Mouse (Mus musculus) MN1 (cell line): ENCODE data around the gene Htatsf1.

ENCODE experiments used
- DNase-seq: peaks from one replicate; pipeline ENCODE4 v3.0.0-alpha.2; 2016; ENCODE audit warnings: low spot score

Gene Htatsf1

GRCm38 (mm10) chrX:57053174-57053992 is at the start of gene Htatsf1:
Gene Htatsf1 (plus strand): TSS chrX:57053583.
- DNase-seq, result peak; percentile 75

GRCm38 (mm10) chrX:57012891-57013290 is 40.5 kb upstream of the Htatsf1 start:
- DNase-seq, result no peak

DNA sequence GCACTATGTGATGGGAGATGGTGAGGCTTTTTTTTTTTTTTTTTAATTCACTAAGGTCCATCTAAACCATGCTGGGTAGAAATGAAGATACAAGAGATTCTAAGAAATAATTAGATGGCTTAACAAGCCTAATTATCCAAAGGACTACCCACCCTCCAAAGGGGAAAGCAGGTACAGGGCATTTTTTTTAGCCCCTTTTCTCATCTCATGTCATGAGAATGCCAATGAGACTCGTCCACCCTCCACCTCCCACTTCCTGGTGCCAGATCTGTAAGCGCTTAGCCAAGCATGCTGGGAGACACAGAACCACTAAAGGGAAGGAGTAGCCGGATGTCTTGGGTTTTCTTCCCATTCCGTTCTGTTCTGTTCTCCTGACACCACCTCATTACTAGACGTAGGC is 10.6 kb upstream of the Htatsf1 start, which contains the start of gene Brs3:
Gene Brs3, plus strand, starts transcription at position 301 of the 400 bp plus-strand sequence.
- no peak for DNase-seq

- no peak for DNase-seq
Observed at GRCm38 (mm10) chrX:57043869-57044268, 9.5 kb upstream of the Htatsf1 start.

DNA sequence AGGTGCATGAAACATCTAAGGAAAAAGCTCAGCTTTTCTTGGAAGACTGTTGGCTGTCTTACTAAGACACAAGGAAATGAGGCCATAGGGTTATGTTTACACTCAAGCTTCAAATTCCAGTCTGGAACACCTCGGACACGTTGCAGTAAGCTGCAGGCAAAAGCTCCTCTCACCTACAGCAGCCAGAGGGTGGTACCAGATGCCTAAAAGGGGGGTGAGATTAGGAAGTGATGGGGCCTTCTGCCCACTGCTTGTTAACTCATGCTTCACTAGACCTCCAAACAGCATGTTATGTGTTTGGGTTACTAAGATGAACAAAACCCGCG is 572 bp upstream of the Htatsf1 start:
- peak; percentile 5 for DNase-seq

DNA sequence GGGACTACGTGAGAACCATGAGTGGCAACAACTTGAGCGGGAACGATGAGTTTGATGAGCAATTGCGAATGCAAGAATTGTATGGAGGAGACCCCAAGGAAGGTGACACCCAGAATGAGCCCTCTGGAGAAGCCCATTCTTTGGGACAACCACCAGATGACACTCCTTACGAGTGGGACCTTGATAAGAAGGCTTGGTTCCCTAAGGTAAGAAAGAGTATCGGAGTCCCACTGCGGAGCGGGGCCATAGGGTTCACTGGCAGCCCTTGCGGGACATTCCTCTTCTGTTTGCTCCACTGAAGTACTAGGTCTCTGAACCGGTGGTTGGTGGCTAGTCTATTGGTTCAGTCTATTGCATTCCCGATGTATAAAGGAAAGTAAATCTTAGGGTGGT is 606 bp downstream of the Htatsf1 start:
- DNase-seq, result no peak

DNA sequence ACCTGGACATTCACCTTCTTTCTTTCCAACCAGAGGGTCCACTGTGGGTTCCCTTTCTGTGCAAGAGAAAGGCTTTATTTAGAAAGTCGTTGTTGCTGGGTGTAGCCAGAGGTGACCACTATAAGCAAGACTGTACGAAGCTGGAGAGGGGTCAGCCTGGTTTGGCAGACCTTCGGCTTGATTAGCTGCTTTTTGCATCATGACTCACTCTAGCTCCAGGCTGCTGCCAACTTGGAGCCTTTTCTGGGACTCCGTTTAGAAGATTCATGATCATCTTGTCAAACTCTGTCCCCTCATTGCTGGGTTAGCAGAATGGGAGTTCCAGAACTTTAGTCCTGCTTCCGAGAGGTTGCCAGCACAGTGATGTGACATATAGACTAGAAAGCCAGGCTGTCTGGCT is 28.1 kb downstream of the Htatsf1 start:
- no peak for DNase-seq

- DNase-seq, result no peak
Observed at GRCm38 (mm10) chrX:57087806-57088205, 34.4 kb downstream of the Htatsf1 start, which contains the start of gene Vgll1. Gene Vgll1 (plus strand): TSS chrX:57088106.

- no peak for DNase-seq
Observed at GRCm38 (mm10) chrX:57103415-57103814, 50.0 kb downstream of the Htatsf1 start.

GRCm38 (mm10) chrX:57106956-57107355 is 53.6 kb downstream of the Htatsf1 start:
- DNase-seq, result no peak
